ENCODE assay signal across 8 mouse cellular contexts in genomic region chr12:20920653-20921397, GRCm38 (mm10).
DNase-seq lines count a peak whose midpoint lies in the region; ATAC-seq and TF ChIP-seq lines count a peak whose summit lies in the region.
"Not testable (repeated sequence)": the region's sequence is repeated elsewhere in the genome, so short reads cannot be mapped to it uniquely, and the experiment has no call there.

No protein-coding gene starts in this region.

- TF ChIP-seq CTCF in left cerebral cortex, adult 2 months (IDR thresholded peaks at IDR 0.05), result not testable (repeated sequence)

- intact Hi-C loops in left cerebral cortex, adult 2 months (cut with DNase I), result loop anchor here (10.0 kb wide), 2 partner anchors 364 to 394 kb away; partner anchors contain the start of genes Cpsf3, Iah1 and Itgb1bp1

- peak overlapping the region; percentile 95 for H3K27ac ChIP-seq in hindbrain, embryonic 16.5 days (ENCODE audit: low read depth, low read length)
- H3K27ac ChIP-seq in left cerebral cortex, adult 2 months, result peak overlapping the region; percentile 79

- peak; percentile 100 for ATAC-seq in hindbrain, embryonic 16.5 days

- not testable (repeated sequence) for H3K36me3 ChIP-seq in hindbrain, embryonic 16.5 days (ENCODE audit: control insufficient read depth, insufficient read depth, low read length)

- H3K4me2 ChIP-seq in hindbrain, embryonic 16.5 days (ENCODE audit: low read length), result peak overlapping the region; percentile 51

- DNase-seq in T-cell, adult 2 months (ENCODE audit: low spot score), result peak; percentile 40
- peak; percentile 35 to 62 for DNase-seq in cerebellum, postnatal 4 days (ENCODE audit: low spot score in 2 of 2)
- DNase-seq in gastrocnemius, postnatal 10 days, result peak; percentile 70
- DNase-seq in left cerebral cortex, adult 2 months (ENCODE audit: extremely low spot score in 1 of 2, low spot score in 2 of 2), result peak; percentile 52 to 66
- peak; percentile 71 to 82 for DNase-seq in lung, postnatal 4 days
- peak; percentile 47 for DNase-seq in retina, postnatal 7 days (ENCODE audit: low read depth, low spot score)
- peak; percentile 60 for DNase-seq in thymus, postnatal 36 days

- peaks cover 15% of the 10 kb centered on the region for H3K9me3 ChIP-seq in hindbrain, embryonic 16.5 days (ENCODE audit: control insufficient read depth, low read length)

- 1% methylated on average over 64 of the region's 87 CpGs for WGBS in hindbrain, embryonic 16.5 days

- peak overlapping the region; percentile 95 for H3K9ac ChIP-seq in hindbrain, embryonic 16.5 days (ENCODE audit: low read depth, low read length)

- H3K27me3 ChIP-seq in hindbrain, embryonic 16.5 days (replicated peaks; ENCODE audit: control insufficient read depth, insufficient read depth, low read length), result not testable (repeated sequence)

- not testable (repeated sequence) for H3K4me1 ChIP-seq in hindbrain, embryonic 16.5 days (ENCODE audit: control insufficient read depth, insufficient read depth, low read depth, low read length)

- H3K4me3 ChIP-seq in hindbrain, embryonic 16.5 days (ENCODE audit: low read length), result peak overlapping the region; percentile 87
- H3K4me3 ChIP-seq in left cerebral cortex, adult 2 months, result peak overlapping the region; percentile 61

Comparison
In these comparisons a context has a peak if more than half of its experiments do, and no peak if none do; other contexts are left out.
1. Peak in every context shown above with its lines: DNase-seq, ATAC-seq, H3K4me3 ChIP-seq and H3K27ac ChIP-seq.